Mouse (Mus musculus) kidney, postnatal 0 days (tissue): ENCODE measurements around the gene Hoxc5. TPM values are rescaled to one million over a fixed set of nuclear protein-coding genes. Genes with fewer than 3 reads are reported as not detected.

Experiments
- ATAC-seq: fragments of 200-750 bp; cut with Nextera tagmentation; replicated peaks from 2 replicates; pipeline ENCODE4 v1.8.0; 2017; ENCODE audit warnings: low read depth, moderate number of reproducible peaks, moderate TSS enrichment, moderate library complexity; ENCODE audit not compliant: low FRiP score
- DNase-seq: peaks from one replicate; pipeline ENCODE4 v3.0.0-alpha.2; 2016; ENCODE audit warnings: low spot score
- H3K27ac ChIP-seq: fragments of 300-500 bp; sonication (generic); 2 replicates; pipeline ENCODE4 v1.5.1; 2014; ENCODE audit warnings: mild to moderate bottlenecking
- H3K27me3 ChIP-seq: fragments of 300-500 bp; sonication (generic); 2 replicates; pipeline ENCODE4 v1.6.1; 2014; ENCODE audit warnings: low read length, mixed read lengths; ENCODE audit not compliant: insufficient read depth
- H3K36me3 ChIP-seq: fragments of 300-500 bp; sonication (generic); 2 replicates; pipeline ENCODE4 v1.6.1; 2014; ENCODE audit warnings: low read length, mixed read lengths; ENCODE audit not compliant: insufficient read depth
- H3K4me1 ChIP-seq: fragments of 300-500 bp; sonication (generic); replicated peaks from 2 replicates; pipeline ENCODE4 v1.6.1; 2014; ENCODE audit warnings: antibody characterized with exemption, low read length, mixed read lengths; ENCODE audit not compliant: insufficient read depth
- H3K4me2 ChIP-seq: fragments of 300-500 bp; sonication (generic); 2 replicates; pipeline ENCODE4 v1.6.1; 2014; ENCODE audit warnings: mild to moderate bottlenecking, low read length, moderate library complexity, mixed read lengths
- H3K4me3 ChIP-seq: fragments of 300-500 bp; sonication (generic); replicated peaks from 2 replicates; pipeline ENCODE4 v1.5.1; 2014; ENCODE audit warnings: low read depth, low read length
- H3K9ac ChIP-seq: fragments of 300-500 bp; sonication (generic); 2 replicates; pipeline ENCODE4 v1.6.1; 2014; ENCODE audit warnings: low read depth, low read length
- H3K9me3 ChIP-seq: fragments of 300-500 bp; sonication (generic); replicated peaks from 2 replicates; pipeline ENCODE4 v1.6.1; 2016; ENCODE audit warnings: low read length, inconsistent platforms, mixed read lengths
- CTCF ChIP-seq: IDR thresholded peaks from 2 replicates; pipeline ENCODE4 v1.5.1; 2016; ENCODE audit warnings: antibody characterized with exemption, low read depth, mild to moderate bottlenecking, moderate library complexity
- WGBS: fragments of 180-500 bp; shearing (Covaris S2); extraction: QIAGEN DNeasy Blood & Tissue Kit; methylation state at CpG from one replicate; pipeline ENCODE4 v1.1.7; 2014; 5-methylcytosine and 5-hydroxymethylcytosine counted together
- microRNA counts: library from miRNA; unstranded; fragments of <30 nt; microRNA quantifications from one replicate; lab custom pipeline; 2015
- microRNA-seq: library from miRNA; unstranded; fragments of <30 nt; microRNA quantifications from one replicate; pipeline ENCODE4, GENCODE M21; 2016
- polyA plus RNA-seq: library from polyadenylated mRNA; unstranded; fragments of >200 nt; fragmentation: Nextera tagmentation; extraction: Ambion mirVana; gene quantifications from 2 replicates; pipeline ENCODE4 v1.2.1, GENCODE M21; 2015

Hoxc5 gene
- polyA plus RNA-seq, 1 experiment from 2014 or later = 3.9 TPM

GRCm38 (mm10) chr15:103059393-103059992 is 92.2 kb downstream of the Hoxc5 start:
- ATAC-seq = no peak
- peak overlapping the region; percentile 69 for H3K9ac ChIP-seq
- DNase-seq = peak; percentile 68
- H3K4me3 ChIP-seq = peak overlapping the region; percentile 37
- peak overlapping the region; percentile 98 for H3K27ac ChIP-seq
- no peaks in the 10 kb centered on the region for H3K36me3 ChIP-seq
- H3K27me3 ChIP-seq = no peaks in the 10 kb centered on the region
- no peaks in the 10 kb centered on the region for H3K9me3 ChIP-seq
- peaks cover 33% of the 10 kb centered on the region for H3K4me1 ChIP-seq
- WGBS = 8% methylated on average over 21 of the region's 21 CpGs
- no peak for TF ChIP-seq CTCF
- H3K4me2 ChIP-seq = peak overlapping the region; percentile 75

- peak; percentile 31 for ATAC-seq
- H3K27ac ChIP-seq = peak overlapping the region; percentile 98
- peaks cover 33% of the 10 kb centered on the region for H3K4me1 ChIP-seq
- H3K9me3 ChIP-seq = no peaks in the 10 kb centered on the region
- DNase-seq = no peak
- TF ChIP-seq CTCF = no peak
- no peaks in the 10 kb centered on the region for H3K27me3 ChIP-seq
- peak overlapping the region; percentile 75 for H3K4me2 ChIP-seq
- H3K36me3 ChIP-seq = no peaks in the 10 kb centered on the region
- H3K4me3 ChIP-seq = peak overlapping the region; percentile 37
- H3K9ac ChIP-seq = peak overlapping the region; percentile 69
- WGBS = 12% methylated on average over 11 of the region's 11 CpGs
Observed at GRCm38 (mm10) chr15:103060021-103060340, 92.7 kb downstream of the Hoxc5 start.

GRCm38 (mm10) chr15:103060341-103061130 is 93.3 kb downstream of the Hoxc5 start:
- DNase-seq (peak; percentile 97), ATAC-seq (peak; percentile 93)
- H3K9ac ChIP-seq = peak overlapping the region; percentile 69; the same call in 1 of the 2 replicates
- peak overlapping the region; percentile 98 for H3K27ac ChIP-seq
- no peaks in the 10 kb centered on the region for H3K27me3 ChIP-seq
- TF ChIP-seq CTCF = no peak
- H3K4me1 ChIP-seq = peaks cover 37% of the 10 kb centered on the region
- H3K36me3 ChIP-seq = no peaks in the 10 kb centered on the region
- H3K4me2 ChIP-seq = peak overlapping the region; percentile 75
- 5% methylated on average over 36 of the region's 36 CpGs for WGBS
- H3K4me3 ChIP-seq = peak overlapping the region; percentile 37
- H3K9me3 ChIP-seq = no peaks in the 10 kb centered on the region

- Histone ChIP-seq H3K27me3 (no peaks in the 10 kb centered on the region), H3K36me3 (no peaks in the 10 kb centered on the region), H3K9ac (peak overlapping the region; percentile 69; the same call in 1 of the 2 replicates), H3K9me3 (no peaks in the 10 kb centered on the region), H3K4me2 (peak overlapping the region; percentile 75), H3K27ac (peak overlapping the region; percentile 98), H3K4me3 (peak overlapping the region; percentile 37), H3K4me1 (peaks cover 39% of the 10 kb centered on the region)
- DNase-seq (peak; percentile 93), ATAC-seq (peak; percentile 37)
- no peak for TF ChIP-seq CTCF
- 2% methylated on average over 30 of the region's 30 CpGs for WGBS
Observed at GRCm38 (mm10) chr15:103061131-103061825, 94.0 kb downstream of the Hoxc5 start.

- Histone ChIP-seq H3K4me3 (no peak overlapping the region), H3K9ac (no peak overlapping the region), H3K27ac (peak overlapping the region; percentile 98), H3K4me2 (peak overlapping the region; percentile 75), H3K27me3 (no peaks in the 10 kb centered on the region), H3K9me3 (no peaks in the 10 kb centered on the region), H3K4me1 (peaks cover 33% of the 10 kb centered on the region), H3K36me3 (no peaks in the 10 kb centered on the region)
- ATAC-seq (no peak), DNase-seq (no peak)
- 13% methylated on average over 2 of the region's 2 CpGs for WGBS
- no peak for TF ChIP-seq CTCF
Observed at GRCm38 (mm10) chr15:103061988-103062387, 94.7 kb downstream of the Hoxc5 start.

GRCm38 (mm10) chr15:103065642-103066041 is 98.4 kb downstream of the Hoxc5 start:
- no peak for TF ChIP-seq CTCF
- H3K27me3 ChIP-seq = no peaks in the 10 kb centered on the region
- peak; percentile 87 for DNase-seq
- no peak overlapping the region for H3K4me3 ChIP-seq
- no peak overlapping the region for H3K9ac ChIP-seq
- H3K4me2 ChIP-seq = no peak overlapping the region
- H3K27ac ChIP-seq = no peak overlapping the region
- WGBS = 27% methylated on average over 7 of the region's 7 CpGs
- no peaks in the 10 kb centered on the region for H3K36me3 ChIP-seq
- peaks cover 28% of the 10 kb centered on the region for H3K4me1 ChIP-seq
- H3K9me3 ChIP-seq = no peaks in the 10 kb centered on the region
- ATAC-seq = no peak

MicroRNAs within 50 kb of the gene (microRNA counts, 519-probe panel; counts per million panel counts)
- microRNA mmu-miR-615-3p (lab: Ali Mortazavi, UCI) = 330 counts per million, percentile 68 among the panel's probes with 10 or more counts
- 330 counts per million, percentile 68 among the panel's probes with 10 or more counts for microRNA mmu-miR-615-5p (lab: Ali Mortazavi, UCI)

Small RNA genes within 50 kb of the gene (microRNA-seq; reads per million reads assigned to microRNA genes)
- 1,696 reads per million, percentile 82 among the genes with 10 or more reads in this experiment for gene Mir196a-2
- gene Mir615 = 1,847 reads per million, percentile 82 among the genes with 10 or more reads in this experiment

Other genes with a start within 250 kb of the Hoxc5 start
- 55.2 and 57.5 TPM in 2 replicates for gene Calcoco1, start 245.3 kb upstream of the Hoxc5 start, polyA plus RNA-seq
- 0.05 TPM in 1 of 2 replicates, not detected in the other for gene Hoxc13, start 46.3 kb upstream of the Hoxc5 start, polyA plus RNA-seq
- gene Hoxc12, start 30.7 kb upstream of the Hoxc5 start, polyA plus RNA-seq = not detected in 2 replicates
- 1.5 and 1.8 TPM in 2 replicates for gene Hoxc11, start 13.0 kb upstream of the Hoxc5 start, polyA plus RNA-seq
- gene Hoxc10, start 647 bp upstream of the Hoxc5 start, polyA plus RNA-seq = 30.6 and 34.1 TPM in 2 replicates
- gene Hoxc9, start 9.0 kb downstream of the Hoxc5 start, polyA plus RNA-seq = 11.0 and 12.4 TPM in 2 replicates
- gene Hoxc8, start 23.2 kb downstream of the Hoxc5 start, polyA plus RNA-seq = 5.8 TPM in 2 replicates
- gene Hoxc6, start 30.8 kb downstream of the Hoxc5 start, polyA plus RNA-seq = 7.8 and 9.3 TPM in 2 replicates
- gene Hoxc4, start 51.5 kb downstream of the Hoxc5 start, polyA plus RNA-seq = 5.9 and 7.0 TPM in 2 replicates
- gene Smug1, start 199.6 kb downstream of the Hoxc5 start, polyA plus RNA-seq = 13.0 TPM in 2 replicates